Mouse (Mus musculus) ES-E14 (cell line): ENCODE measurements around the gene Tmem59l.

Experiments used
- CHD2 ChIP-seq: IDR thresholded peaks from 2 replicates; pipeline ENCODE4 v1.6.1; 2014; ENCODE audit warnings: mild to moderate bottlenecking, low read depth, low read length, inconsistent platforms
- HCFC1 ChIP-seq: IDR thresholded peaks from 2 replicates; pipeline ENCODE4 v1.6.1; 2012; ENCODE audit warnings: low read length, inconsistent platforms, borderline replicate concordance; ENCODE audit not compliant: insufficient read depth
- MAFK ChIP-seq: IDR thresholded peaks from 2 replicates; pipeline ENCODE4 v1.6.1; 2014; ENCODE audit warnings: mild to moderate bottlenecking, low read depth, low read length, inconsistent platforms; ENCODE audit not compliant: insufficient read depth
- ZC3H11A ChIP-seq: IDR thresholded peaks from 2 replicates; pipeline ENCODE4 v1.6.1; 2012; ENCODE audit warnings: low read depth, mild to moderate bottlenecking, inconsistent platforms, low read length, borderline replicate concordance
- ZNF384 ChIP-seq: IDR thresholded peaks from 2 replicates; pipeline ENCODE4 v1.6.1; 2012; ENCODE audit warnings: low read depth, low read length, inconsistent platforms

DNA sequence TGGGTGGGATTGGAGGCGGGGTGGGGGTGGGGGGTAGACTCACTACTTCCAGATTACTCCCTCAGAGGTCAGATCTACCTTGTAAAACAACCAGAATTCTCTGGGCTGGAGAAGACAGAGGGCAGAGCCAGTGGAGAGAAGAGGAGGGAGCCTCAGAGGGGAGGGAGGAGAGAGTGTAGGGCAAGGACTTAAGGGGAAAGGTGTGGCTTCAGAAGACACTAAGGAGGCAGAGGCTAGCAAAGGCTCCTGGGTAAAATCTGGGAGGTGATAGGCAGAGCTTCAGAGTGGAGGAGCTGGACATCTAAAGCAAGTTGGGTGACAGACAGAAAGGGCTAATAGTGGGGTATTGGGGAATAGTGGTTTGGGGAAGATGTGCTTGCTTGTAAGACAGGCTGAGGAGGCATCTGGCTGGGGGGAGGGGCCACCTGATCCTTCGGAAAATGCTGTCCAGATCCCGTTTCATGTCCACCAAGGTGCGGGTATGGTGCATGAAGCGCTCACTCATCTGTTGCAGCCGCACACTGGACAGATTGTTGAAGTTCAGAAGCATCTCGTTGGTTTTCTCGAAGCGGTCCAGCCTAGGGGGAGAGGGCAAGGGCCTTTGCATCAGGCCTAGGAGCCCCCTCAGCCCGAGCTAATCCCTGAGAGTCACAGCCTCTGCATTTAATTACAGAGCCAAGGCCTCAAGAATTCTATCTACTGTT lies 30.9 kb upstream of the Tmem59l start:
- TF ChIP-seq ZNF384, result no peak
- no peak for TF ChIP-seq ZC3H11A
- no peak for TF ChIP-seq MAFK
- TF ChIP-seq CHD2, result no peak
- no peak for TF ChIP-seq HCFC1
